Mouse (Mus musculus) erythroblast, embryonic 14.5 days (primary cell): Measurements from ENCODE around the gene Mrpl4. TPM values are rescaled to one million over a fixed set of nuclear protein-coding genes. Genes with fewer than 3 reads are reported as not detected.
"Not testable (repeated sequence)": the region's sequence is repeated elsewhere in the genome, so short reads cannot be mapped to it uniquely, and the experiment has no call there.

Experiments
- H3K27me3 ChIP-seq: 2 replicates; pipeline ENCODE4 v1.6.1; 2012; ENCODE audit warnings: inconsistent platforms; ENCODE audit not compliant: control insufficient read depth
- H3K36me3 ChIP-seq: 2 replicates; pipeline ENCODE4 v1.6.1; 2012; ENCODE audit warnings: mild to moderate bottlenecking, inconsistent platforms; ENCODE audit not compliant: control insufficient read depth
- H3K4me1 ChIP-seq: 2 replicates; pipeline ENCODE4 v1.6.1; 2012; ENCODE audit warnings: inconsistent platforms; ENCODE audit not compliant: control insufficient read depth
- H3K4me3 ChIP-seq: replicated peaks from 2 replicates; pipeline ENCODE3; 2012; ENCODE audit warnings: moderate library complexity, mild to moderate bottlenecking, inconsistent platforms
- H3K9me3 ChIP-seq: 2 replicates; pipeline ENCODE4 v1.6.1; 2012; ENCODE audit warnings: low read length, inconsistent platforms, mixed read lengths; ENCODE audit not compliant: control insufficient read depth
- GATA1 ChIP-seq: IDR thresholded peaks from 2 replicates; pipeline ENCODE4 v1.6.1; 2012; ENCODE audit warnings: low read length, inconsistent platforms, mixed read lengths
- TAL1 ChIP-seq: IDR thresholded peaks from 3 replicates; pipeline ENCODE4 v1.6.1; 2012; ENCODE audit warnings: low read length, inconsistent platforms, mixed read lengths
- polyA plus RNA-seq: library from polyadenylated mRNA; stranded (reverse); fragments of >175 nt; gene quantifications from 2 replicates; pipeline ENCODE4 v1.2.3, GENCODE M21; 2012

Mrpl4 gene
- polyA plus RNA-seq, 1 experiment, result 11.7 TPM

DNA sequence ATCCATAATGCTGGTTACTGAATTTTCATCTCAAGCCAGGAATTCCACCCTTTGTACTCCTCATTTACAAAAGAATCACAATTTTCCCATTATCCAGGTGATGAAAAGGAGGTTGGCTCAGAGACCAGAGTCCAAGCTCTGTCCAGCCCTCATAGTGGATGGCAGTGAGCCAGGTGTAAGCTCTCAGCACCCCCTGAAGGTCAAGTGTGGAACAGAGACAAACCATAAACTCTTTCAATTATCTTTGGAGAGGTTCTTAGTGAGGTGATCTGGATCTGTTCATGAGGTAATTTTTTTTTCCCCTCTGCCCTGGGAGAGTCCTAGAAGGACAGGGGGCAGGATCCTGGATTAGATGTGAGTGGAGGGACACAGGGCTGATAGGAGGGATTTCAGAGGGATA lies 1.7 kb upstream of the Mrpl4 start:
- Histone ChIP-seq H3K4me1 (peaks cover 59% of the 10 kb centered on the region), H3K36me3 (peaks cover 15% of the 10 kb centered on the region), H3K4me3 (no peak overlapping the region), H3K9me3 (no peaks in the 10 kb centered on the region), H3K27me3 (no peaks in the 10 kb centered on the region)
- TF ChIP-seq GATA1 (no peak), TAL1 (no peak)

DNA sequence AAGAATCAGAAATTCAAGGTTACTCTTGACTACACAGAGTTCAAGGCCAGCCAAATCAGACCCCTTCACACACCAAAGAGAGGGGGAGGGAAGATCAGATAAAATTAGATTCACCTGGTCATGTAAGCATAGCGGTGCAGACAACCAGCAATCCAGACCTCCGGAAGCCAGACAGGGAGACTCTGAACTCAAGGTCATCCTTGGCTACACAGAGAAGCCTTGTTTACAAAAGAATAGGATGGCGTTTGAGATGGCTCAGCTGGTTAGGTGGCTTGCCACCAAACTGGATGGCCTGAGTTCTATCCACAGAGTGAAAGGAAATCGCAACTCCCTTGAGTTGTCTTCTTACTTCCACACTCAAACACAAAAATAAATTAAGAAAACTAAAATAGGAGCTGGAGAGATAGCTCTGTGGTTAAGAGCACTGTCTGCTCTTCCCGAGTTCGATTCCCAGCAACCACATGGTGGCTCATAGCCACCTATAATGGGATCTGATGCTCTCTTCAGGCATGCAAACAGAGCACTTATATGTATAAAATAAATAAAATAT lies 812 bp upstream of the Mrpl4 start:
- Histone ChIP-seq H3K9me3 (no peaks in the 10 kb centered on the region), H3K4me1 (peaks cover 62% of the 10 kb centered on the region), H3K36me3 (peaks cover 23% of the 10 kb centered on the region), H3K4me3 (peak overlapping the region; percentile 87), H3K27me3 (no peaks in the 10 kb centered on the region)
- TF ChIP-seq TAL1, result no peak
- no peak for TF ChIP-seq GATA1

DNA sequence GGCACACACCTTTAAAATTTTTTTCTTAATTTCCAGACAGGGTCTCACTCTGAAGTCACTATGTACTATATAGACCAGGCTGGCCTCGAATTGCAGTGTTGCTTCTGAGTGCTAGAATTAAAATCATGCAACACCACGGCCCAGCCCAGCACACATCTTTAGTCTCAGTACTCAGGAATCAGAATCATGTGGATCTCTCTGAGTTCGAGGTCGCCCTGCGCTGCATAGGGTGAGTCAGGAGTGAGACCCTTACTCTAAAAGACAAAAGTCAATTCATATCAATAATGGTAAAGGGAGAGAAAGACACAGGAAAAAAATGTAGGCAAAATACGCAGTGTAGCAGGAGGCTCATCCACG lies 290 bp upstream of the Mrpl4 start:
- Histone ChIP-seq H3K4me3 (peak overlapping the region; percentile 87), H3K36me3 (peaks cover 28% of the 10 kb centered on the region), H3K9me3 (no peaks in the 10 kb centered on the region), H3K27me3 (no peaks in the 10 kb centered on the region), H3K4me1 (peaks cover 59% of the 10 kb centered on the region)
- TF ChIP-seq TAL1, result no peak
- no peak for TF ChIP-seq GATA1

DNA sequence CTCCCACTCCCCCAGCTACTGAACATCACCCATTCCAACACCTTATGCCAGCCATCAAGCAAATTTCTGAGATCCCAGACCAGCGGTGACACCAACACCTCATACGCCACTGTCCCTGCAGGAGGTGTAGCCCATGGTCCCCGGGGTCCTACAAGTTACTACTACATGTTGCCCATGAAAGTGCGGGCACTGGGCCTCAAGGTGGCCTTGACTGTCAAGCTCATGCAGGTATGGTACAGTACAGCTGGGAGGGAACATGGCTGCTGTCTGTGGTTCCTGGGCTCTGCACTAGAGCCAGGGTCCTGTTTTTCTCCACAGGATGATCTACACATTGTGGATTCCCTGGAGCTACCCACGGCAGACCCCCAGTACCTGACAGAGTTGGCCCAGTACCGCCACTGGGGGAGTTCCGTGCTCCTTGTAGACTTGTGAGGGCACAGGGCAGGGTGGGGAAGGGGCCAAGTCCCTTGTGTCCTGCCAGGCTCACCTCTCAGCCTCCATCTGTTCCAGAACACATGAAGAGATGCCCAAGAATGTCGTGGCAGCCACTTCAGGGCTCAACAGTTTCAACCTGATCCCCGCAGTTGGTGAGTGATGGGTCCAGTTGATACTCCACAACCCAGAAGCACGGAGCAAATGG lies 4.9 kb downstream of the Mrpl4 start:
- Histone ChIP-seq H3K36me3 (peaks cover 49% of the 10 kb centered on the region), H3K4me3 (no peak overlapping the region), H3K4me1 (peaks cover 53% of the 10 kb centered on the region), H3K27me3 (no peaks in the 10 kb centered on the region), H3K9me3 (no peaks in the 10 kb centered on the region)
- TF ChIP-seq GATA1, result no peak
- TF ChIP-seq TAL1, result no peak

DNA sequence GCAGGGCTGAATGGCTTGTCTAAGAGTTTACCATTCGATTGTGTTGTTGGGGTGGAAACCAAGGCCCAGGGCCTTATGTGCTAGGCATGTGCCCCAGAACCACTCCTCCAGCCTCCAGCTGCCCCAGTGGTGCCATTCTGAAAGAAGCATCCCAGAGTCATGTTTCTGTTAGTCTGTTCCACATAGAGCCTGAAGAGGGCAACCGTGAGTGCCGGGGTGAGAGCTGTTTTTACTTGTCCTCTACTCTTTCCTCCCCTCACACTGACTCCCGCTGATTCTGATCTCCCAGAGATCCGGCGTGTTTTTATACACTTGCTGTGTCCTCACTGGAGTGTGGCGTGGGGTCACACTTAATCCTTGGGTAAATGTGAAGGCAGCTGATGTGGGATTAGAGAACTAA lies 5.5 kb downstream of the Mrpl4 start:
- Histone ChIP-seq H3K9me3 (no peaks in the 10 kb centered on the region), H3K4me3 (no peak overlapping the region), H3K4me1 (peaks cover 57% of the 10 kb centered on the region), H3K27me3 (no peaks in the 10 kb centered on the region), H3K36me3 (peaks cover 49% of the 10 kb centered on the region)
- TF ChIP-seq GATA1, result no peak
- no peak for TF ChIP-seq TAL1

- H3K4me1 ChIP-seq, result peaks cover 47% of the 10 kb centered on the region
- peaks cover 2% of the 10 kb centered on the region; the same call in 1 of the 2 replicates for H3K9me3 ChIP-seq
- peaks cover 38% of the 10 kb centered on the region for H3K36me3 ChIP-seq
- no peak overlapping the region for H3K4me3 ChIP-seq
- no peak for TF ChIP-seq GATA1
- no peak for TF ChIP-seq TAL1
- peaks cover 17% of the 10 kb centered on the region for H3K27me3 ChIP-seq
Observed at GRCm38 (mm10) chr9:21010362-21010761, 7.8 kb downstream of the Mrpl4 start.

DNA sequence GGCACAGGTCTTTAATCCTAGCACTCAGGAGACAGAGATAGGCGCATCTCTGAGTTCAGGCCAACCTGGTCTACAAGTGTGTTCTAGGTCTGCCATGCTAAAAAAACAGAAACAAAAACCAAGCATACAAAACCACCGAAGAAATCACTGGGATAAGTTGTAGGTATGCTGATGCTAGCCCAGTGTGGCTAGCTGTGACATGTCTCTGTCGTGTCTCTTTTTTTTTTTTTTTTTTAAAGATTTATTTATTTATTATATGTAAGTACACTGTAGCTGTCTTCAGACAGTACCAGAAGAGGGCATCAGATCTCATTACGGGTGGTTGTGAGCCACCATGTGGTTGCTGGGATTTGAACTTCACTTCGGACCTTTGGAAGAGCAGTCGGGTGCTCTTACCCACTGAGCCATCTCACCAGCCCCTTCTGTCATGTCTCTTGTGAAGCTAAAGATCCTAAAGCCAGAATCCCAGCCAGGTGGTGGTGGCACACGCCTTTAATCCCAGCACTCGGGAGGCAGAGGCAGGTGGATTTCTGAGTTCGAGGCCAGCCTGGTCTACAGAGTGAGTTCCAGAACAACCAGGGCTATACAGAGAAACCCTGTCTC lies 8.5 kb downstream of the Mrpl4 start:
- H3K4me3 ChIP-seq, H3K9me3 ChIP-seq: not testable (repeated sequence)
- Histone ChIP-seq H3K27me3 (peaks cover 24% of the 10 kb centered on the region), H3K4me1 (peaks cover 51% of the 10 kb centered on the region), H3K36me3 (peaks cover 32% of the 10 kb centered on the region)

DNA sequence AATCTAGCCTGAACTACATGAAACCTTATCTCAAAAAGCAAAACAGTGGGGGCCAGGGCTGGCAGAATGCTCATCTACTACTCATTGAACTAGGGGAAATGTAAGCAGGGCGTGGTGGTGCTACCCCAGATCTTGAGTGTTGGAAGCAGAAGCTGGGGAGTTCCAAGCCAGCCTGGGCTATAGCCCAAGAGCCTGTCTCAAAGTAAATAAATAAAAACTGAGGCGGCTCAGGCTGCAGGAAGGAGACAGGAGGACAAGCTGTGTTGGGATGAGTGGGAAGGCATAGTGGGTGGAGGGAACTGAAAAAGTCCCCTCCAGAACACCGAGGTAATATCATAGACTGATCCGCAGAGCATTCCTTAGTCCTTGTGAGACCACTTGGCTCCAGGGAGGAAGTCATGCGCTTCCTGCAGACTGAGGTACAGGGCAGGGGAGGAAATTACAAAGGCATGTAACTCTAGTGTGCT lies 9.3 kb downstream of the Mrpl4 start:
- TF ChIP-seq TAL1, result no peak
- Histone ChIP-seq H3K27me3 (peaks cover 32% of the 10 kb centered on the region), H3K4me1 (peaks cover 53% of the 10 kb centered on the region), H3K9me3 (peaks cover 12% of the 10 kb centered on the region; the same call in 1 of the 2 replicates), H3K36me3 (peaks cover 24% of the 10 kb centered on the region), H3K4me3 (no peak overlapping the region)

GRCm38 (mm10) chr9:21012368-21012767 lies 9.8 kb downstream of the Mrpl4 start:
- Histone ChIP-seq H3K9me3 (peaks cover 14% of the 10 kb centered on the region; the same call in 1 of the 2 replicates), H3K4me3 (no peak overlapping the region), H3K27me3 (peaks cover 37% of the 10 kb centered on the region), H3K36me3 (peaks cover 20% of the 10 kb centered on the region), H3K4me1 (peaks cover 55% of the 10 kb centered on the region)
- TF ChIP-seq TAL1, result no peak
- TF ChIP-seq GATA1, result no peak
